In the genomic region with DNA sequence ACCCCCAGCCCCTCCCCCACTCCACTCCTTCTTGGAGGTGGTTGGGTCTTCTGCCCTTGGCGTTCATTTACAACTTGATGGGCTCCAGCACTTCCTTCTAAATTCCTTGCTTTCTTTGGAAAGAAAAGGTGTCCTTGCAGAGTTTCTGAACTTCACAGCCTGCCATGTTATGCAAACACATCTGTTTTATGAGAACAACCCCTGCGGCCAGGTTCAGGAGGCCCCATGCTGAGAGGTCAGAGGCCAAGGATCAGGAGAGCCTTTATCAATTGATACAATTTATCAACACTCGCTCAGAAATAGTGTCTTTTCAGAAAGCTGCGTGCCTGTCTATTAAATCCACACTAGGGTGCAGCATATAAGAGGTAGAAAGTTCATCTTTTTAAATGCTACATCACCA, we compare ENCODE assay signal across 17 mouse cellular contexts. TPM values are rescaled to one million over a fixed set of nuclear protein-coding genes. Genes with fewer than 3 reads are reported as not detected.
DNase-seq lines count a peak whose midpoint lies in the region.
"Had no signal": no experiment of that assay in that cellular context is flagged by ENCODE, and none has a peak within 500 bp of the region (broad histone marks: within the 10 kb centered on the region; RNA-seq: fewer than 3 reads in every experiment).

No protein-coding gene starts in this region.

- peak; percentile 40 for DNase-seq in testis, postnatal 14 days (ENCODE audit: low spot score)
- DNase-seq in testis, postnatal 10 days (ENCODE audit: low spot score) = no peak
- DNase-seq in ES-CJ7 (ENCODE audit: low read depth, low spot score) (peak; percentile 85), ZHBTc4 (ENCODE audit: low read depth, low spot score) (peak; percentile 87)
- no peak for DNase-seq in cerebellum, adult 18-20 months
- no peak for DNase-seq in gastrocnemius, adult 18-20 months (ENCODE audit: low spot score)
- DNase-seq: adrenal gland, adult 8-10 months; adrenal gland, postnatal 25 days; cerebellum, adult 2 months; cerebellum, adult 9-11 months; cerebellum, postnatal 25 days; embryo, embryonic 11 days; gastrocnemius, postnatal 10 days; gastrocnemius, postnatal 36 days; heart, adult 2 months; heart, postnatal 14 days; heart, postnatal 4 days had no signal

RNA-seq across cellular contexts. Expression of a gene that starts 37.0 kb away (rescaled TPM):
- 1 to 10 TPM in 1 of 2 experiments, under 1 TPM in 1; 0.89 to 1.0 TPM for total RNA-seq in gastrocnemius, adult 18-20 months (2021)

Comparison
In these comparisons a context has a peak if more than half of its experiments do, and no peak if none do; other contexts are left out.
1. DNase-seq: peak in testis, postnatal 14 days (single experiment), ES-CJ7 (single experiment) and ZHBTc4 (single experiment); none in testis, postnatal 10 days (single experiment), cerebellum, adult 18-20 months (0 of 2) and gastrocnemius, adult 18-20 months (single experiment).